Mouse (Mus musculus): ENCODE results near the gene Oser1.

The Oser1 gene

GRCm38 (mm10) chr2:163360858-163361623 is 63.5 kb downstream of the Oser1 start:
- no peak for DNase-seq (ENCODE audit: low spot score in 2 of 2)

- no peak for DNase-seq (ENCODE audit: low spot score in 2 of 2)
Measured at GRCm38 (mm10) chr2:163359253-163359652, 65.2 kb downstream of the Oser1 start.

- DNase-seq (ENCODE audit: low spot score in 2 of 2) = no peak
Measured at GRCm38 (mm10) chr2:163358662-163359061, 65.8 kb downstream of the Oser1 start.

GRCm38 (mm10) chr2:163356113-163356840 is 68.2 kb downstream of the Oser1 start:
- DNase-seq (ENCODE audit: low spot score in 2 of 2) = no peak

Data from cerebellum, postnatal 4 days (tissue).